In the genomic region with DNA sequence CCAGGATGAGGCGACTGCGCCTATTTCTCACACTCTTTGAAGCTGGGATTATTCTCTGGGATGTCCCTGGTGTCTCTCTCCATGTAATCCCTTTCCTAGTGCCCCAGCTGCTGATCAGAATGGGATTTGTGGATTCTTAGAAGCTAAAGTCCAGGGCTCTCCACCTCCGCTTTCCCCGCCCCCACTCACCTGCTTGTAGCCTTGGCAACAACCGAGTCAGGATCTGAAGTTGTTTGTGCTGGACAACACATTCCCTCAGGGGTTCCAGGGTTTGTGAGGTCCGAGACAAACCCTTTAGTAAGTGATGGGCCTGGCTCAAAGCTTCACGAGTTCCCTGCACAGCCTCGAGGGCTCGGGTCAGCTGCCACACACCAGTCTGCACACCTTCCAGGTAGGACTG, we compare ENCODE assay signal across 10 mouse cellular contexts. TPM values are rescaled to one million over a fixed set of nuclear protein-coding genes. Genes with fewer than 3 reads are reported as not detected.
DNase-seq lines count a peak whose midpoint lies in the region; ATAC-seq lines count a peak whose summit lies in the region.
"Had no signal": no experiment of that assay in that cellular context is flagged by ENCODE, and none has a peak within 500 bp of the region (broad histone marks: within the 10 kb centered on the region; RNA-seq: fewer than 3 reads in every experiment).

No protein-coding gene starts in this region.

- no peaks in the 10 kb centered on the region for H3K9me3 ChIP-seq in heart, embryonic 14.5 days (ENCODE audit: control insufficient read depth, low read length)
- no peaks in the 10 kb centered on the region for H3K9me3 ChIP-seq in megakaryocyte, embryonic 14.5 days
- no peaks in the 10 kb centered on the region for H3K9me3 ChIP-seq in embryonic facial prominence, embryonic 13.5 days
- H3K9me3 ChIP-seq in lung, embryonic 16.5 days (ENCODE audit: control insufficient read depth, low read length) = no peaks in the 10 kb centered on the region

- peaks cover 7% of the 10 kb centered on the region for H3K27me3 ChIP-seq in heart, embryonic 14.5 days (ENCODE audit: control insufficient read depth, insufficient read depth, low read length)
- no peaks in the 10 kb centered on the region for H3K27me3 ChIP-seq in megakaryocyte, embryonic 14.5 days (replicated peaks)
- H3K27me3 ChIP-seq in embryonic facial prominence, embryonic 13.5 days = peaks cover 27% of the 10 kb centered on the region
- peaks cover 7% of the 10 kb centered on the region for H3K27me3 ChIP-seq in lung, embryonic 16.5 days (ENCODE audit: control insufficient read depth, insufficient read depth, low read depth, low read length)

- peaks cover 11% of the 10 kb centered on the region for H3K36me3 ChIP-seq in heart, embryonic 14.5 days (ENCODE audit: control insufficient read depth, insufficient read depth, low read length)
- peaks cover 42% of the 10 kb centered on the region for H3K36me3 ChIP-seq in megakaryocyte, embryonic 14.5 days (replicated peaks; ENCODE audit: low read length)
- peaks cover 11% of the 10 kb centered on the region for H3K36me3 ChIP-seq in embryonic facial prominence, embryonic 13.5 days
- H3K36me3 ChIP-seq in lung, embryonic 16.5 days (ENCODE audit: control insufficient read depth, insufficient read depth, low read length) = no peaks in the 10 kb centered on the region; the same call in 1 of the 2 replicates

- H3K27ac ChIP-seq in heart, embryonic 14.5 days (replicated peaks in 1 of 2; ENCODE audit: control insufficient read depth in 1 of 2, insufficient read depth in 1 of 2, low read depth in 2 of 2, low read length in 2 of 2) = no peak overlapping the region
- no peak overlapping the region for H3K27ac ChIP-seq in embryonic facial prominence, embryonic 13.5 days
- no peak overlapping the region for H3K27ac ChIP-seq in lung, embryonic 16.5 days (ENCODE audit: low read length)

- no peak for DNase-seq in heart, adult 8-10 months (ENCODE audit: low spot score)
- DNase-seq in thymus, postnatal 25 days = no peak
- DNase-seq in layer of hippocampus, postnatal 10 days (ENCODE audit: low spot score in 2 of 2) = no peak
- DNase-seq: kidney, adult 11 months; thymus, postnatal 4 days had no signal

- peak overlapping the region; percentile 33 to 34; a peak in 3 of 4 replicates for H3K4me3 ChIP-seq in heart, embryonic 14.5 days (ENCODE audit: control insufficient read depth in 1 of 2, insufficient read depth in 1 of 2, low read depth in 1 of 2, low read length in 2 of 2)
- H3K4me3 ChIP-seq in megakaryocyte, embryonic 14.5 days (replicated peaks) = peak overlapping the region; percentile 97
- no peak overlapping the region for H3K4me3 ChIP-seq in embryonic facial prominence, embryonic 13.5 days
- peak overlapping the region; percentile 34 for H3K4me3 ChIP-seq in lung, embryonic 16.5 days (ENCODE audit: low read length)

- ATAC-seq in heart, embryonic 14.5 days (ENCODE audit: insufficient number of reproducible peaks, insufficient read depth, low FRiP score, low read depth) = no peak
- ATAC-seq in megakaryocyte, adult 5-6 weeks (ENCODE audit: poor library complexity, severe bottlenecking) = no peak
- no peak for ATAC-seq in embryonic facial prominence, embryonic 13.5 days (ENCODE audit: insufficient number of reproducible peaks, insufficient read depth, low FRiP score, low TSS enrichment, low read depth)
- ATAC-seq in lung, embryonic 16.5 days (ENCODE audit: low read depth) = no peak

- H3K9ac ChIP-seq in heart, embryonic 14.5 days (ENCODE audit: low read length) = no peak overlapping the region; the same call in 1 of the 2 replicates
- H3K9ac ChIP-seq in embryonic facial prominence, embryonic 13.5 days = 0 out of 2 replicates have a peak overlapping the region, but pooled peaks have one; percentile 4
- peak overlapping the region; percentile 12; the same call in 1 of the 2 replicates for H3K9ac ChIP-seq in lung, embryonic 16.5 days (ENCODE audit: low read length)

- H3K4me2 ChIP-seq in heart, embryonic 14.5 days (ENCODE audit: low read length) = peak overlapping the region; percentile 50
- H3K4me2 ChIP-seq in embryonic facial prominence, embryonic 13.5 days = 0 out of 2 replicates have a peak overlapping the region, but pooled peaks have one; percentile 1
- H3K4me2 ChIP-seq in lung, embryonic 16.5 days (ENCODE audit: low read depth, low read length) = peak overlapping the region; percentile 51

- 59% methylated on average over 9 of the region's 9 CpGs for WGBS in heart, embryonic 14.5 days
- 54% methylated on average over 9 of the region's 9 CpGs for WGBS in embryonic facial prominence, embryonic 13.5 days
- 56% methylated on average over 9 of the region's 9 CpGs for WGBS in lung, embryonic 16.5 days

- peaks cover 10 to 22% of the 10 kb centered on the region in 2 experiments for H3K4me1 ChIP-seq in heart, embryonic 14.5 days (ENCODE audit: control insufficient read depth in 2 of 2, insufficient read depth in 2 of 2, low read length in 2 of 2)
- H3K4me1 ChIP-seq in megakaryocyte, embryonic 14.5 days = peaks cover 81% of the 10 kb centered on the region
- peaks cover 27% of the 10 kb centered on the region for H3K4me1 ChIP-seq in embryonic facial prominence, embryonic 13.5 days
- peaks cover 28% of the 10 kb centered on the region for H3K4me1 ChIP-seq in lung, embryonic 16.5 days (replicated peaks; ENCODE audit: control insufficient read depth, insufficient read depth, low read length)

RNA-seq across cellular contexts. Expression of a gene that starts 1.1 kb away (rescaled TPM):
- 13.7 and 14.7 TPM in 2 replicates for polyA plus RNA-seq in heart, embryonic 14.5 days (2014; fragmentation: Nextera tagmentation; extraction: Ambion mirVana)
- total RNA-seq in heart, adult 8-10 months (2022) = 1 to 10 TPM; 3.6 to 6.2 (median 4.8) TPM
- 76.3 and 141 TPM in 2 replicates for polyA plus RNA-seq in megakaryocyte, embryonic 14.5 days (2012; ENCODE audit: insufficient read depth, low replicate concordance)
- 0.09 and 0.25 TPM in 2 replicates for total RNA-seq in megakaryocyte, adult 5-6 weeks (2015)
- 0.26 TPM in 1 of 2 replicates, not detected in the other for total RNA-seq in megakaryocyte, adult 5-6 weeks (2017)
- 10.2 and 11.1 TPM in 2 replicates for polyA plus RNA-seq in embryonic facial prominence, embryonic 13.5 days (2015; fragmentation: Nextera tagmentation; extraction: Ambion mirVana)
- polyA plus RNA-seq in lung, embryonic 16.5 days (2015; fragmentation: Nextera tagmentation; extraction: Ambion mirVana) = 34.4 and 35.5 TPM in 2 replicates
- total RNA-seq in layer of hippocampus, postnatal 10 days (2021) = 1 to 10 TPM; 3.7 to 5.9 TPM

RNA-seq across cellular contexts. Expression of a gene that starts 2.7 kb away (rescaled TPM):
- polyA plus RNA-seq in heart, embryonic 14.5 days (2014; fragmentation: Nextera tagmentation; extraction: Ambion mirVana) = 50.3 and 51.3 TPM in 2 replicates
- total RNA-seq in heart, adult 8-10 months (2022) = 10 to 100 TPM; 18.7 to 21.9 (median 21.4) TPM
- polyA plus RNA-seq in megakaryocyte, embryonic 14.5 days (2012; ENCODE audit: insufficient read depth, low replicate concordance) = 39.4 and 41.2 TPM in 2 replicates
- total RNA-seq in megakaryocyte, adult 5-6 weeks (2015) = 75.8 and 76.8 TPM in 2 replicates
- 26.9 and 33.7 TPM in 2 replicates for total RNA-seq in megakaryocyte, adult 5-6 weeks (2017)
- polyA plus RNA-seq in embryonic facial prominence, embryonic 13.5 days (2015; fragmentation: Nextera tagmentation; extraction: Ambion mirVana) = 78.9 and 81.7 TPM in 2 replicates
- 69.1 and 76.2 TPM in 2 replicates for polyA plus RNA-seq in lung, embryonic 16.5 days (2015; fragmentation: Nextera tagmentation; extraction: Ambion mirVana)
- 10 to 100 TPM; 31.9 to 33.5 TPM for total RNA-seq in layer of hippocampus, postnatal 10 days (2021)

RNA-seq across cellular contexts. Expression of a gene that starts 5.1 kb away (rescaled TPM):
- 4.0 and 7.2 TPM in 2 replicates for polyA plus RNA-seq in heart, embryonic 14.5 days (2014; fragmentation: Nextera tagmentation; extraction: Ambion mirVana)
- 1 to 10 TPM; 1.1 to 1.6 (median 1.5) TPM for total RNA-seq in heart, adult 8-10 months (2022)
- polyA plus RNA-seq in megakaryocyte, embryonic 14.5 days (2012; ENCODE audit: insufficient read depth, low replicate concordance) = 1.6 and 1.8 TPM in 2 replicates
- 0.14 and 1.1 TPM in 2 replicates for total RNA-seq in megakaryocyte, adult 5-6 weeks (2015)
- 0.18 and 0.94 TPM in 2 replicates for total RNA-seq in megakaryocyte, adult 5-6 weeks (2017)
- polyA plus RNA-seq in embryonic facial prominence, embryonic 13.5 days (2015; fragmentation: Nextera tagmentation; extraction: Ambion mirVana) = 22.1 and 23.0 TPM in 2 replicates
- polyA plus RNA-seq in lung, embryonic 16.5 days (2015; fragmentation: Nextera tagmentation; extraction: Ambion mirVana) = 8.3 and 9.5 TPM in 2 replicates
- total RNA-seq in layer of hippocampus, postnatal 10 days (2021) = 10 to 100 TPM; 60.0 to 60.5 TPM

RNA-seq across cellular contexts. Expression of a gene that starts 10.6 kb away (rescaled TPM):
- 3.4 TPM in 2 replicates for polyA plus RNA-seq in heart, embryonic 14.5 days (2014; fragmentation: Nextera tagmentation; extraction: Ambion mirVana)
- total RNA-seq in heart, adult 8-10 months (2022) = 1 to 10 TPM in 3 of 4 experiments, under 1 TPM in 1; 0.75 to 1.8 (median 1.3) TPM
- polyA plus RNA-seq in megakaryocyte, embryonic 14.5 days (2012; ENCODE audit: insufficient read depth, low replicate concordance) = 0.63 TPM in 1 of 2 replicates, not detected in the other
- total RNA-seq in megakaryocyte, adult 5-6 weeks (2015) = 0.46 and 0.58 TPM in 2 replicates
- total RNA-seq in megakaryocyte, adult 5-6 weeks (2017) = 0.20 and 0.51 TPM in 2 replicates
- polyA plus RNA-seq in embryonic facial prominence, embryonic 13.5 days (2015; fragmentation: Nextera tagmentation; extraction: Ambion mirVana) = 6.0 and 6.7 TPM in 2 replicates
- 14.8 and 15.6 TPM in 2 replicates for polyA plus RNA-seq in lung, embryonic 16.5 days (2015; fragmentation: Nextera tagmentation; extraction: Ambion mirVana)
- total RNA-seq in layer of hippocampus, postnatal 10 days (2021) = 1 to 10 TPM; 1.2 to 2.0 TPM

RNA-seq across cellular contexts. Expression of a gene that starts 18.8 kb away (rescaled TPM):
- 2.9 and 3.4 TPM in 2 replicates for polyA plus RNA-seq in heart, embryonic 14.5 days (2014; fragmentation: Nextera tagmentation; extraction: Ambion mirVana)
- 10 to 100 TPM; 23.7 to 28.3 (median 27.1) TPM for total RNA-seq in heart, adult 8-10 months (2022)
- 0.41 TPM in 1 of 2 replicates, not detected in the other for polyA plus RNA-seq in megakaryocyte, embryonic 14.5 days (2012; ENCODE audit: insufficient read depth, low replicate concordance)
- total RNA-seq in megakaryocyte, adult 5-6 weeks (2015) = not detected in 2 replicates
- total RNA-seq in megakaryocyte, adult 5-6 weeks (2017) = 0.07 TPM in 1 of 2 replicates, not detected in the other
- 1.8 and 2.8 TPM in 2 replicates for polyA plus RNA-seq in embryonic facial prominence, embryonic 13.5 days (2015; fragmentation: Nextera tagmentation; extraction: Ambion mirVana)
- 2.0 and 2.1 TPM in 2 replicates for polyA plus RNA-seq in lung, embryonic 16.5 days (2015; fragmentation: Nextera tagmentation; extraction: Ambion mirVana)
- 1 to 10 TPM; 3.6 to 3.7 TPM for total RNA-seq in layer of hippocampus, postnatal 10 days (2021)

Comparison
In these comparisons a context has a peak if more than half of its experiments do, and no peak if none do; other contexts are left out.
1. H3K4me2 ChIP-seq: peak in every context shown above with its lines; median percentile 51 in lung, embryonic 16.5 days; 50 in heart, embryonic 14.5 days; 1 in embryonic facial prominence, embryonic 13.5 days.